Mouse (Mus musculus) forebrain, embryonic 12.5 days (tissue): Measurements from ENCODE around the gene Adgrl2. TPM values are rescaled to one million over a fixed set of nuclear protein-coding genes. Genes with fewer than 3 reads are reported as not detected.
A peak's percentile ranks its signal among the peaks of the same experiment; 100 is the strongest.

Experiments used
- ATAC-seq: fragments of 200-750 bp; cut with Nextera tagmentation; 2 replicates; pipeline ENCODE4 v1.8.0; 2017; ENCODE audit warnings: moderate TSS enrichment; ENCODE audit not compliant: low FRiP score
- H3K27ac ChIP-seq: fragments of 300-500 bp; sonication (generic); 2 replicates; pipeline ENCODE4 v1.5.1; 2016; ENCODE audit warnings: mild to moderate bottlenecking
- H3K27me3 ChIP-seq: fragments of 300-500 bp; sonication (generic); 2 replicates; pipeline ENCODE4 v1.6.1; 2016; ENCODE audit warnings: mild to moderate bottlenecking
- H3K36me3 ChIP-seq: fragments of 300-500 bp; sonication (generic); replicated peaks from 2 replicates; pipeline ENCODE4 v1.6.1; 2016; ENCODE audit warnings: mild to moderate bottlenecking
- H3K4me1 ChIP-seq: fragments of 300-500 bp; sonication (generic); 2 replicates; pipeline ENCODE4 v1.6.1; 2016
- H3K4me2 ChIP-seq: fragments of 300-500 bp; sonication (generic); 2 replicates; pipeline ENCODE4 v1.6.1; 2016; ENCODE audit warnings: mild to moderate bottlenecking, moderate library complexity
- H3K4me3 ChIP-seq: fragments of 300-500 bp; sonication (generic); replicated peaks from 2 replicates; pipeline ENCODE4 v1.5.1; 2016; ENCODE audit warnings: mild to moderate bottlenecking
- H3K9ac ChIP-seq: fragments of 300-500 bp; sonication (generic); 2 replicates; pipeline ENCODE4 v1.6.1; 2016; ENCODE audit warnings: mild to moderate bottlenecking
- H3K9me3 ChIP-seq: fragments of 300-500 bp; sonication (generic); 2 replicates; pipeline ENCODE4 v1.6.1; 2016
- WGBS: fragments of 180-500 bp; shearing (Covaris S2); methylation state at CpG from one replicate; pipeline ENCODE4 v1.1.7; 2016; 5-methylcytosine and 5-hydroxymethylcytosine counted together
- polyA plus RNA-seq: library from polyadenylated mRNA; unstranded; fragments of >200 nt; fragmentation: Nextera tagmentation; extraction: Ambion mirVana; gene quantifications from 2 replicates; pipeline ENCODE4 v1.2.1, GENCODE M21; 2016

Gene Adgrl2
- polyA plus RNA-seq, 1 experiment from 2014 or later = 104 TPM

GRCm38 (mm10) chr3:148894867-148895266, 95.5 kb downstream of the Adgrl2 start:
- 77% methylated on average over 8 of the region's 8 CpGs for WGBS
- H3K4me2 ChIP-seq = no peak overlapping the region
- 0 out of 2 replicates have a peak overlapping the region, but pooled peaks have one; percentile 31 for H3K27ac ChIP-seq
- no peak overlapping the region for H3K4me3 ChIP-seq
- H3K9ac ChIP-seq = no peak overlapping the region
- H3K27me3 ChIP-seq = no peaks in the 10 kb centered on the region
- H3K36me3 ChIP-seq = 0 out of 2 replicates have a peak, but pooled peaks cover 3% of the 10 kb centered on the region
- H3K4me1 ChIP-seq = peaks cover 27% of the 10 kb centered on the region
- H3K9me3 ChIP-seq = no peaks in the 10 kb centered on the region
- ATAC-seq = no peak

- no peaks in the 10 kb centered on the region for H3K9me3 ChIP-seq
- H3K27me3 ChIP-seq = no peaks in the 10 kb centered on the region
- no peak for ATAC-seq
- H3K9ac ChIP-seq = no peak overlapping the region
- no peak overlapping the region for H3K27ac ChIP-seq
- no peak overlapping the region for H3K4me2 ChIP-seq
- no peak overlapping the region for H3K4me3 ChIP-seq
- peaks cover 4% of the 10 kb centered on the region for H3K4me1 ChIP-seq
- 84% methylated on average over 5 of the region's 5 CpGs for WGBS
- H3K36me3 ChIP-seq = peaks cover 15% of the 10 kb centered on the region; the same call in 1 of the 2 replicates
Observed at GRCm38 (mm10) chr3:148887902-148888301, 102.5 kb downstream of the Adgrl2 start.

- H3K4me1 ChIP-seq = peaks cover 4% of the 10 kb centered on the region
- no peak overlapping the region for H3K4me2 ChIP-seq
- ATAC-seq = no peak
- peaks cover 15% of the 10 kb centered on the region; the same call in 1 of the 2 replicates for H3K36me3 ChIP-seq
- no peak overlapping the region for H3K4me3 ChIP-seq
- no peak overlapping the region for H3K27ac ChIP-seq
- H3K27me3 ChIP-seq = no peaks in the 10 kb centered on the region
- no peak overlapping the region for H3K9ac ChIP-seq
- WGBS = 85% methylated on average over 4 of the region's 4 CpGs
- H3K9me3 ChIP-seq = no peaks in the 10 kb centered on the region
Observed at GRCm38 (mm10) chr3:148886956-148887355, 103.4 kb downstream of the Adgrl2 start.

- Histone ChIP-seq H3K4me1 (peaks cover 4% of the 10 kb centered on the region), H3K9ac (no peak overlapping the region), H3K9me3 (no peaks in the 10 kb centered on the region), H3K27ac (no peak overlapping the region), H3K4me3 (no peak overlapping the region), H3K4me2 (no peak overlapping the region), H3K36me3 (peaks cover 15% of the 10 kb centered on the region; the same call in 1 of the 2 replicates), H3K27me3 (no peaks in the 10 kb centered on the region)
- 90% methylated on average over 8 of the region's 8 CpGs for WGBS
- no peak for ATAC-seq
Observed at GRCm38 (mm10) chr3:148885980-148886668, 104.2 kb downstream of the Adgrl2 start.

- Histone ChIP-seq H3K9me3 (no peaks in the 10 kb centered on the region), H3K4me1 (peaks cover 4% of the 10 kb centered on the region), H3K4me3 (no peak overlapping the region), H3K27me3 (no peaks in the 10 kb centered on the region), H3K27ac (no peak overlapping the region), H3K36me3 (peaks cover 13% of the 10 kb centered on the region; the same call in 1 of the 2 replicates), H3K9ac (no peak overlapping the region), H3K4me2 (no peak overlapping the region)
- ATAC-seq = no peak
- 87% methylated on average over 4 of the region's 4 CpGs for WGBS
Observed at GRCm38 (mm10) chr3:148885184-148885583, 105.2 kb downstream of the Adgrl2 start.

- no peaks in the 10 kb centered on the region for H3K27me3 ChIP-seq
Observed at GRCm38 (mm10) chr3:148881431-148881830, 108.9 kb downstream of the Adgrl2 start.

GRCm38 (mm10) chr3:148872563-148872962, 117.8 kb downstream of the Adgrl2 start:
- Histone ChIP-seq H3K36me3 (no peaks in the 10 kb centered on the region), H3K27me3 (no peaks in the 10 kb centered on the region), H3K4me1 (peaks cover 16% of the 10 kb centered on the region), H3K4me2 (no peak overlapping the region), H3K9me3 (no peaks in the 10 kb centered on the region), H3K27ac (no peak overlapping the region), H3K4me3 (no peak overlapping the region), H3K9ac (no peak overlapping the region)
- no peak for ATAC-seq
- 70% methylated on average over 5 of the region's 5 CpGs for WGBS

More at GRCm38 (mm10) chr3:148881431-148881830, 108.9 kb downstream of the Adgrl2 start:
- H3K4me1 ChIP-seq = peaks cover 4% of the 10 kb centered on the region
- ATAC-seq = no peak
- H3K36me3 ChIP-seq = no peaks in the 10 kb centered on the region
- H3K9me3 ChIP-seq = no peaks in the 10 kb centered on the region
- 90% methylated on average over 5 of the region's 5 CpGs for WGBS
- no peak overlapping the region for H3K9ac ChIP-seq
- no peak overlapping the region for H3K4me2 ChIP-seq
- no peak overlapping the region for H3K27ac ChIP-seq
- H3K4me3 ChIP-seq = no peak overlapping the region

GRCm38 (mm10) chr3:148871792-148872464, 118.4 kb downstream of the Adgrl2 start:
- Histone ChIP-seq H3K4me3 (no peak overlapping the region), H3K9me3 (no peaks in the 10 kb centered on the region), H3K27me3 (no peaks in the 10 kb centered on the region), H3K4me2 (no peak overlapping the region), H3K36me3 (no peaks in the 10 kb centered on the region), H3K27ac (no peak overlapping the region), H3K4me1 (peaks cover 17% of the 10 kb centered on the region), H3K9ac (no peak overlapping the region)
- no peak for ATAC-seq
- 83% methylated on average over 5 of the region's 5 CpGs for WGBS

GRCm38 (mm10) chr3:148867618-148868017, 122.7 kb downstream of the Adgrl2 start:
- Histone ChIP-seq H3K27me3 (no peaks in the 10 kb centered on the region), H3K4me2 (no peak overlapping the region), H3K27ac (no peak overlapping the region), H3K9me3 (no peaks in the 10 kb centered on the region), H3K4me1 (peaks cover 17% of the 10 kb centered on the region), H3K4me3 (no peak overlapping the region), H3K9ac (no peak overlapping the region), H3K36me3 (peaks cover 5% of the 10 kb centered on the region; the same call in 1 of the 2 replicates)
- 41% methylated on average over 8 of the region's 8 CpGs for WGBS
- ATAC-seq = no peak

GRCm38 (mm10) chr3:148866633-148867032, 123.7 kb downstream of the Adgrl2 start:
- Histone ChIP-seq H3K4me2 (no peak overlapping the region), H3K27me3 (no peaks in the 10 kb centered on the region), H3K4me1 (peaks cover 9% of the 10 kb centered on the region), H3K9ac (no peak overlapping the region), H3K36me3 (peaks cover 5% of the 10 kb centered on the region; the same call in 1 of the 2 replicates), H3K9me3 (no peaks in the 10 kb centered on the region), H3K4me3 (no peak overlapping the region), H3K27ac (no peak overlapping the region)
- ATAC-seq = no peak
- WGBS = 80% methylated on average over 5 of the region's 5 CpGs

GRCm38 (mm10) chr3:148866053-148866452, 124.3 kb downstream of the Adgrl2 start:
- Histone ChIP-seq H3K36me3 (peaks cover 5% of the 10 kb centered on the region; the same call in 1 of the 2 replicates), H3K9ac (no peak overlapping the region), H3K9me3 (no peaks in the 10 kb centered on the region), H3K4me1 (peaks cover 8% of the 10 kb centered on the region), H3K27me3 (no peaks in the 10 kb centered on the region), H3K27ac (no peak overlapping the region), H3K4me3 (no peak overlapping the region), H3K4me2 (no peak overlapping the region)
- 91% methylated on average over 7 of the region's 7 CpGs for WGBS
- no peak for ATAC-seq

GRCm38 (mm10) chr3:148865234-148865633, 125.1 kb downstream of the Adgrl2 start:
- no peak for ATAC-seq

More at GRCm38 (mm10) chr3:148865234-148865633, 125.1 kb downstream of the Adgrl2 start:
- H3K27me3 ChIP-seq = no peaks in the 10 kb centered on the region
- H3K4me1 ChIP-seq = peaks cover 8% of the 10 kb centered on the region
- no peak overlapping the region for H3K27ac ChIP-seq
- H3K9ac ChIP-seq = no peak overlapping the region
- no peaks in the 10 kb centered on the region for H3K9me3 ChIP-seq
- H3K4me3 ChIP-seq = no peak overlapping the region
- 76% methylated on average over 7 of the region's 7 CpGs for WGBS
- no peak overlapping the region for H3K4me2 ChIP-seq
- peaks cover 5% of the 10 kb centered on the region; the same call in 1 of the 2 replicates for H3K36me3 ChIP-seq
